Mouse (Mus musculus) stomach, postnatal 0 days (tissue): ENCODE measurements around the gene A830018L16Rik. TPM values are rescaled to one million over a fixed set of nuclear protein-coding genes. Genes with fewer than 3 reads are reported as not detected.
A peak's percentile ranks its signal among the peaks of the same experiment; 100 is the strongest.
"Not testable (repeated sequence)": the region's sequence is repeated elsewhere in the genome, so short reads cannot be mapped to it uniquely, and the experiment has no call there.

Experiments
- ATAC-seq: fragments of 200-750 bp; cut with Nextera tagmentation; 2 replicates; pipeline ENCODE4 v1.8.0; 2017; ENCODE audit not compliant: low FRiP score, low TSS enrichment
- DNase-seq: peaks from one replicate; pipeline ENCODE4 v3.0.0-alpha.2; 2016; ENCODE audit warnings: low spot score
- H3K27ac ChIP-seq: fragments of 300-500 bp; sonication (generic); replicated peaks from 2 replicates; pipeline ENCODE4 v1.5.1; 2014; ENCODE audit warnings: mild to moderate bottlenecking, control low read depth
- H3K27me3 ChIP-seq: fragments of 300-500 bp; sonication (generic); 2 replicates; pipeline ENCODE4 v1.6.1; 2014; ENCODE audit warnings: low read length; ENCODE audit not compliant: control insufficient read depth, insufficient read depth
- H3K36me3 ChIP-seq: fragments of 300-500 bp; sonication (generic); 2 replicates; pipeline ENCODE4 v1.6.1; 2014; ENCODE audit warnings: low read length, mixed read lengths; ENCODE audit not compliant: control insufficient read depth, insufficient read depth
- H3K4me1 ChIP-seq: fragments of 300-500 bp; sonication (generic); replicated peaks from 2 replicates; pipeline ENCODE4 v1.6.1; 2014; ENCODE audit warnings: antibody characterized with exemption; ENCODE audit not compliant: control insufficient read depth, insufficient read depth
- H3K4me2 ChIP-seq: fragments of 300-500 bp; sonication (generic); replicated peaks from 2 replicates; pipeline ENCODE4 v1.6.1; 2014; ENCODE audit warnings: low read depth, mild to moderate bottlenecking, control low read depth, moderate library complexity
- H3K4me3 ChIP-seq: fragments of 300-500 bp; sonication (generic); 2 replicates; pipeline ENCODE4 v1.5.1; 2014; ENCODE audit warnings: low read depth, low read length, control low read depth
- H3K9ac ChIP-seq: fragments of 300-500 bp; sonication (generic); 2 replicates; pipeline ENCODE4 v1.6.1; 2014; ENCODE audit warnings: mild to moderate bottlenecking, low read length, control low read depth, mixed read lengths
- H3K9me3 ChIP-seq: fragments of 300-500 bp; sonication (generic); 2 replicates; pipeline ENCODE4 v1.6.1; 2016; ENCODE audit warnings: low read length; ENCODE audit not compliant: control insufficient read depth
- CTCF ChIP-seq: IDR thresholded peaks from 2 replicates; pipeline ENCODE4 v1.5.1; 2016; ENCODE audit warnings: antibody characterized with exemption, low read depth, mild to moderate bottlenecking, moderate library complexity
- EP300 ChIP-seq: optimal IDR thresholded peaks from 2 replicates; pipeline ENCODE3; 2016; ENCODE audit warnings: antibody characterized with exemption
- WGBS: fragments of 180-500 bp; shearing (Covaris S2); extraction: QIAGEN DNeasy Blood & Tissue Kit; methylation state at CpG from one replicate; pipeline ENCODE4 v1.1.7; 2014; 5-methylcytosine and 5-hydroxymethylcytosine counted together
- polyA plus RNA-seq: library from polyadenylated mRNA; unstranded; fragments of >200 nt; fragmentation: Nextera tagmentation; extraction: Ambion mirVana; gene quantifications from 2 replicates; pipeline ENCODE4 v1.2.1, GENCODE M21; 2015

A830018L16Rik gene
- polyA plus RNA-seq, 1 experiment from 2014 or later, result 3.5 TPM

DNA sequence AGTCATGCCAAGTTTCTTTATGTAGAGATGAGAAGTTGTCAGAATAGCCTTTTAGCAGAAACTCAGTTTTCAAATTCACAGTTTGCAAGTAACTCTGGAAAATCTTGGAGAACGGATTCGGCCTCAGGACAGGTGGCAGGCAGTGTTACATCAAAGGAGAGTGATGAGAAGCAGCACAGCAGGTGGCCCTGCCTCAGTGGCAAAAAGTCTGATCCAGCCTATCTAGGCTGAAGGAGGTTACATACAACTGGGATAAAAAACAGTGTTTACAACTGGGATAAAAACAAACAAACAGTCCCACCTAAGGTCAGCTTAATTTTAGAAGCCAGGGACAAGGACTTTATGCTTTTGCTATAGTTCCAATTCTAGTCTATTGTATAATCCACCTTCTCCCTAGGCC lies 79.0 kb downstream of the A830018L16Rik start:
- WGBS, result 72% methylated on average over 2 of the region's 2 CpGs
- Histone ChIP-seq H3K4me3 (no peak overlapping the region), H3K4me2 (no peak overlapping the region), H3K36me3 (no peaks in the 10 kb centered on the region), H3K4me1 (no peaks in the 10 kb centered on the region), H3K27ac (no peak overlapping the region), H3K27me3 (no peaks in the 10 kb centered on the region), H3K9ac (no peak overlapping the region), H3K9me3 (no peaks in the 10 kb centered on the region)
- DNase-seq, result no peak
- no peak for TF ChIP-seq EP300
- ATAC-seq, result no peak

DNA sequence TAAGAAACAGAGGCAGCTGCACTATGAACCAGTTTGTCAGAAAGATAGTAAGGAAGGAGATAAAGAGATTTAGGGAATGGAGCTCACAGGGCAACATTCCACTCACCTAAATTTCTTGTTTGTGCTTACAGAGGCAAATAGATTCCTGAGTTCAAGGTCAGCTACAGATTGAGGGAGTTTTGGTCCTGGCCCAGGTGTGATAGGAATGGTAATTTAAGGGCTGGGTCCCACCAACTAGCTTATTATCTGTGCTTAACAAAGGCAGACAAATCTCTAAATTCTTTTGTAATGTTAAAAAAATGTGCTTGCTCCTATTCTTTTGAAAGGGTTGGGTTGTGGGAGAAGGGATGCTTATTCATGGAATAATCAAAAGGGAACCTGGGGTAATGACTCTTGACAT lies 87.7 kb downstream of the A830018L16Rik start:
- H3K4me1 ChIP-seq, result no peaks in the 10 kb centered on the region
- no peaks in the 10 kb centered on the region for H3K9me3 ChIP-seq
- no peak overlapping the region for H3K4me2 ChIP-seq
- no peak overlapping the region for H3K27ac ChIP-seq
- no peaks in the 10 kb centered on the region for H3K27me3 ChIP-seq
- ATAC-seq, result no peak
- H3K4me3 ChIP-seq, result no peak overlapping the region
- no peaks in the 10 kb centered on the region for H3K36me3 ChIP-seq
- no peak for TF ChIP-seq EP300
- no peak for DNase-seq
- H3K9ac ChIP-seq, result no peak overlapping the region

DNA sequence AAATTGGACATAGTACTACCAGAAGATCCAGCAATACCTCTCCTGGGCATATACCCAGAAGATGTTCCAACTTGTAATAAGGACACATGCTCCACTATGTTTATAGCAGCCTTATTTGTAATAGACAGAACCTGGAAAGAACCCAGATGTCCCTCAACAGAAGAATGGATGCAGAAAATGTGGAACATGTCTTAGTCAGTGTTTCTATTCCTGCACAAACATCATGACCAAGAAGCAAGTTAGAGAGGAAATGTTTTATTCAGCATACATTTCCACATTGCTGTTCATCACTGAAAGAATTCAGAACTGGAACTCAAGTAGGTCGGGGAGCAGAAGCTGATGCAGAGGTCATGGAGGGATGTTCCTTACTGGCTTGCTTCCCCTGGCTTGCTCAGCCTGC lies 135.9 kb downstream of the A830018L16Rik start:
- not testable (repeated sequence) for ATAC-seq, H3K36me3 ChIP-seq, H3K4me3 ChIP-seq, DNase-seq, H3K27ac ChIP-seq, H3K4me1 ChIP-seq, H3K27me3 ChIP-seq, H3K9me3 ChIP-seq, H3K9ac ChIP-seq, H3K4me2 ChIP-seq
- 85% methylated on average over 1 of the region's 1 CpGs for WGBS

DNA sequence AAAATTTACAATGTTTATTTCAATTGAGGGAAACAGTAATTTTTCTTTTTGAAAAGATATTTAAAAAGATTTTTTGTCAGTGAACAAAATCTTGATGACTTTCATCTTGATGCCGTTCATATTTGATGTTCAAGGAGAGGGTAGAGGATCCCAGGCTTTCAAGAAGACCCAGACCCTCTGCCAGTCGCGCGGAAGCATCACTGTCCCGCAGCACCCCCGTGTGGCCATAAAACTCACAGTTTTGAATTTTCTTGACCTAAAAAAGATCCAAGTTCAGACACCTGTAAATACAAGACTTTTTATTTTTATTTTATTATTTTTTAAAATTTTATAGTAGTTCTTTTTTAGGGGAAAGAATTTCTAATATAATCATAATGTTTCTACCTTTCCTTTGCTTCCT lies 151.4 kb downstream of the A830018L16Rik start:
- DNase-seq, result peak; percentile 15
- Histone ChIP-seq H3K9me3 (no peaks in the 10 kb centered on the region), H3K36me3 (no peaks in the 10 kb centered on the region), H3K9ac (no peak overlapping the region), H3K27me3 (no peaks in the 10 kb centered on the region), H3K4me2 (no peak overlapping the region), H3K27ac (no peak overlapping the region), H3K4me3 (no peak overlapping the region), H3K4me1 (no peaks in the 10 kb centered on the region)
- WGBS, result 8% methylated on average over 6 of the region's 6 CpGs
- no peak for ATAC-seq
- peak; percentile 70 for TF ChIP-seq CTCF
- no peak for TF ChIP-seq EP300

DNA sequence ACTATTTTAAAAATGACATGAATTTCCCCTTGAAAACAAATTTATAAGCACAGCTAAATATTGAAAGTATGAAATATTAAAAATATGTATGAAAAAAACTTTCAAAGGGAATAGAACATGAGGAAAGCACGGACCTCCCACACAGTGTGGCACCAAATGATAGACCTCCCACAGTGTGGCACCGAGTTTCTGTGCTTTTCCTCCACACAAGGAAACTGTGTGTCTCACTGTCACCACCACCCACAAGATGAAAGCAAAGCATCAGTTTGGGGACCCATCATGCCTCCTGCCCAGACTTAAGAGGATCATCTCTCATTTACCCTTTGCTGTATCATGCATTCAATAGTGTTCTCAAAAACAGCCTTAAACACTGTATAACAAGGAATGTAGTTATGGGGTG lies 152.8 kb downstream of the A830018L16Rik start:
- 72% methylated on average over 2 of the region's 2 CpGs for WGBS
- Histone ChIP-seq H3K27ac (no peak overlapping the region), H3K4me3 (no peak overlapping the region), H3K9me3 (no peaks in the 10 kb centered on the region), H3K4me2 (no peak overlapping the region), H3K9ac (no peak overlapping the region), H3K27me3 (no peaks in the 10 kb centered on the region), H3K36me3 (no peaks in the 10 kb centered on the region), H3K4me1 (no peaks in the 10 kb centered on the region)
- DNase-seq, result no peak
- no peak for ATAC-seq
- TF ChIP-seq EP300, result no peak
- no peak for TF ChIP-seq CTCF

DNA sequence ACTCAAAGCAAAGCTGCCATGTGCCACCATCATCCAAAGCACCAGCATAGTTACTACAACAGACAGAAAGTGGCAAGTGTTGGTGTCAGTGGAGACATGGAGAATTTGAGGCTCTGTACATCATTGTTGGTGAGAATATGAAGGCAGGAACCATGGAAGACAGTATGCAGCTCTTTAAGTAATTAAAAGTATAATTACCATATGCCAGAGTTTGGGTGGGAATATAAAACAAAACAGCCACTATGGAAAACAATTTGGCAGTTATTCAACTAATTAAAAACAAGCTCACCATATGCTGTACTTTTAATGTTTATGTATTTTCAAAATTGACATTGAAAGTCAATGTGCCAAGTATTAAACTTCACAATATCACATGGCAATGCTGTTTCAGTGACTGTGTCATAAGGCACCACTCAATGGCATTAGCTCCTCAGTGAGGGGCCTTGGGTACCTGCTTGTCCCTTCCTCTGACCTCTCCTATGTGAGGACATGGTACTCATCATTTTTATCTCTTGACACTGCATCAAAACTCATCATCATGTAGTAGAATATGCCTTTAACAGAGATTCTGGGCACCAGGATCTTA lies 153.5 kb downstream of the A830018L16Rik start:
- H3K9ac ChIP-seq, result no peak overlapping the region
- no peaks in the 10 kb centered on the region for H3K36me3 ChIP-seq
- H3K4me3 ChIP-seq, result no peak overlapping the region
- H3K4me2 ChIP-seq, result no peak overlapping the region
- no peaks in the 10 kb centered on the region for H3K27me3 ChIP-seq
- H3K4me1 ChIP-seq, result no peaks in the 10 kb centered on the region
- DNase-seq (no peak), ATAC-seq (no peak)
- TF ChIP-seq CTCF (no peak), EP300 (no peak)
- no peaks in the 10 kb centered on the region for H3K9me3 ChIP-seq
- no peak overlapping the region for H3K27ac ChIP-seq
